Mouse (Mus musculus): ENCODE measurements around the gene Hmgcs2. TPM values are rescaled to one million over a fixed set of nuclear protein-coding genes. Genes with fewer than 3 reads are reported as not detected.

The Hmgcs2 gene
- total and polyA plus RNA-seq, 3 experiments = not detected

- Histone ChIP-seq H3K79me2 (replicated peaks; ENCODE audit: control insufficient read depth, extremely low read depth, insufficient read depth, poor library complexity, severe bottlenecking) (no peaks in the 10 kb centered on the region), H3K4me2 (ENCODE audit: insufficient read depth, low read depth, poor library complexity, severe bottlenecking) (no peak overlapping the region), H3K36me3 (replicated peaks in 1 of 2; ENCODE audit: control insufficient read depth in 1 of 2, insufficient read depth in 1 of 2, low read length in 1 of 2) (no peaks in the 10 kb centered on the region), H3K9me3 (replicated peaks; ENCODE audit: low read length) (no peaks in the 10 kb centered on the region), H3K9ac (ENCODE audit: insufficient read depth, low read depth) (no peak overlapping the region), H3K4me1 (ENCODE audit: control insufficient read depth in 1 of 2, insufficient read depth in 2 of 2) (peaks cover 3 to 4% of the 10 kb centered on the region in 2 experiments; a peak in 2 of 4 replicates), H3K4me3 (replicated peaks in 1 of 3; ENCODE audit: low read depth in 2 of 3, low read length in 2 of 3, poor library complexity in 1 of 3) (no peak overlapping the region), H3K27ac (ENCODE audit: insufficient read depth, low read depth) (no peak overlapping the region), H3K27me3 (replicated peaks) (no peaks in the 10 kb centered on the region)
- TF ChIP-seq POLR2AphosphoS2 (IDR thresholded peaks at IDR 0.05; ENCODE audit: low read depth, low read length) (no peak), NELFE (IDR thresholded peaks at IDR 0.05; ENCODE audit: low read depth, low read length) (no peak), MEF2A (IDR thresholded peaks at IDR 0.05; ENCODE audit: borderline replicate concordance, low read depth, low read length) (no peak), CHD1 (IDR thresholded peaks at IDR 0.05; ENCODE audit: low read depth, low read length) (no peak), UBTF (IDR thresholded peaks at IDR 0.05; ENCODE audit: low read depth, low read length) (no peak)
- in situ Hi-C loops (cut with MboI; ENCODE audit: low pct_ligation_motif_present, low pct_unique_long_range_greater_than_20kb, low sequenced_read_pairs) (no loop called here), dilution Hi-C loops (cut with MboI; ENCODE audit: extremely low pct_ligation_motif_present, extremely low pct_unique_long_range_greater_than_20kb, low sequenced_read_pairs) (no loop called here)
- DNase-seq (ENCODE audit: extremely low read depth) = no peak
These were observed 43.0 kb upstream of the Hmgcs2 start for GRCm38 (mm10) chr3:98237240-98237639.

- Histone ChIP-seq H3K4me1 (ENCODE audit: control insufficient read depth in 1 of 2, insufficient read depth in 2 of 2) (peaks cover 3 to 4% of the 10 kb centered on the region in 2 experiments; a peak in 2 of 4 replicates), H3K27me3 (replicated peaks) (no peaks in the 10 kb centered on the region), H3K36me3 (replicated peaks in 1 of 2; ENCODE audit: control insufficient read depth in 1 of 2, insufficient read depth in 1 of 2, low read length in 1 of 2) (no peaks in the 10 kb centered on the region), H3K4me2 (ENCODE audit: insufficient read depth, low read depth, poor library complexity, severe bottlenecking) (no peak overlapping the region), H3K79me2 (replicated peaks; ENCODE audit: control insufficient read depth, extremely low read depth, insufficient read depth, poor library complexity, severe bottlenecking) (no peaks in the 10 kb centered on the region), H3K27ac (ENCODE audit: insufficient read depth, low read depth) (no peak overlapping the region), H3K9me3 (replicated peaks; ENCODE audit: low read length) (no peaks in the 10 kb centered on the region), H3K9ac (ENCODE audit: insufficient read depth, low read depth) (no peak overlapping the region), H3K4me3 (replicated peaks in 1 of 3; ENCODE audit: low read depth in 2 of 3, low read length in 2 of 3, poor library complexity in 1 of 3) (no peak overlapping the region)
- no peak for TF ChIP-seq RAD21 (IDR thresholded peaks at IDR 0.05; ENCODE audit: low read depth, low read length)
- no peak for TF ChIP-seq ELF1 (IDR thresholded peaks at IDR 0.05; ENCODE audit: low read depth, low read length)
- TF ChIP-seq ETS1 (conservative IDR thresholded peaks at IDR 0.05; ENCODE audit: low read depth, low read length) = no peak
- no peak for TF ChIP-seq MAX (IDR thresholded peaks at IDR 0.05; ENCODE audit: low read length)
- TF ChIP-seq ZC3H11A (IDR thresholded peaks at IDR 0.05; ENCODE audit: low read depth, low read length) = no peak
- TF ChIP-seq SMC3 (IDR thresholded peaks at IDR 0.05; ENCODE audit: low read depth, low read length) = no peak
- no peak for TF ChIP-seq TCF12 (IDR thresholded peaks at IDR 0.05; ENCODE audit: low read depth, low read length)
- no peak for TF ChIP-seq JUN (IDR thresholded peaks at IDR 0.05; ENCODE audit: insufficient read depth, low read depth, low read length)
- no peak for TF ChIP-seq GABPA (IDR thresholded peaks at IDR 0.05; ENCODE audit: insufficient replicate concordance, low read depth, low read length)
- no peak for TF ChIP-seq ZNF384 (IDR thresholded peaks at IDR 0.05; ENCODE audit: low read depth, low read length)
- no peak for TF ChIP-seq POLR2AphosphoS2 (IDR thresholded peaks at IDR 0.05; ENCODE audit: low read depth, low read length)
- no peak for TF ChIP-seq RCOR1 (conservative IDR thresholded peaks at IDR 0.05; ENCODE audit: low read depth, low read length)
- TF ChIP-seq UBTF (IDR thresholded peaks at IDR 0.05; ENCODE audit: low read depth, low read length) = no peak
- dilution Hi-C loops (cut with MboI; ENCODE audit: extremely low pct_ligation_motif_present, extremely low pct_unique_long_range_greater_than_20kb, low sequenced_read_pairs) (no loop called here), in situ Hi-C loops (cut with MboI; ENCODE audit: low pct_ligation_motif_present, low pct_unique_long_range_greater_than_20kb, low sequenced_read_pairs) (no loop called here)
- no peak for DNase-seq (ENCODE audit: extremely low read depth)
These were observed 42.1 kb upstream of the Hmgcs2 start for GRCm38 (mm10) chr3:98238150-98238549.

All from CH12.LX (cell line).